Mouse (Mus musculus): Measurements from ENCODE around the gene Tcp10a. TPM values are rescaled to one million over a fixed set of nuclear protein-coding genes. Genes with fewer than 3 reads are reported as not detected.
"Not testable (repeated sequence)": the region's sequence is repeated elsewhere in the genome, so short reads cannot be mapped to it uniquely, and the experiment has no call there.

Gene Tcp10a
- polyA plus RNA-seq, 1 experiment from 2014 or later, result not detected

- H3K4me2 ChIP-seq; H3K36me3 ChIP-seq; ATAC-seq (ENCODE audit: insufficient read depth, low FRiP score, low read depth); H3K27ac ChIP-seq; H3K4me1 ChIP-seq; H3K27me3 ChIP-seq (replicated peaks); H3K4me3 ChIP-seq (replicated peaks); H3K9ac ChIP-seq; H3K9me3 ChIP-seq: not testable (repeated sequence)
- 87% methylated on average over 2 of the region's 5 CpGs for WGBS
These were observed 8.3 kb downstream of the Tcp10a start for GRCm38 (mm10) chr17:7332745-7333144.

GRCm38 (mm10) chr17:7337381-7337780 is 12.9 kb downstream of the Tcp10a start:
- WGBS, result 56% methylated on average over 9 of the region's 9 CpGs
- not testable (repeated sequence) for H3K4me1 ChIP-seq; H3K27me3 ChIP-seq (replicated peaks); H3K27ac ChIP-seq; ATAC-seq (ENCODE audit: insufficient read depth, low FRiP score, low read depth); H3K9me3 ChIP-seq; H3K9ac ChIP-seq; H3K4me2 ChIP-seq; H3K36me3 ChIP-seq; H3K4me3 ChIP-seq (replicated peaks)

DNA sequence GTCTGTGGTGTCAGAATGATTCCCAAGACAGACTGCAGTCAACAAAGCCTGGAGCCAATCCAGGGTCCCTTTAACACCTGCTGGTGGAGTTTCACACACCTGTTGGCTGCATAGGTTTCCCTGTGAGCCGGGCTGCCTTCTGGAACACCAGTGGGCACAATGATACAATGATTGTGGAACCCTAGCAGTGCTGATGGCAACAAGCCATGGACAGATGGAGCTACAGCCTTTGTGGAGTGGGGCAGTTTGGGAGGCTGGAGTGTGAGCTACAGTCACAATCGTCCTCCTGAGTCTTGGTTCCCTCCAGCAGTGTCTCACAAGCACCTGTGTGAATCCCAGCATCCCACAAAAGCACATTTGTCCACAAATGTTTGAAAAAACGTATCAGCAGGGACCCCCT is 24.3 kb downstream of the Tcp10a start:
- H3K36me3 ChIP-seq; H3K9me3 ChIP-seq; ATAC-seq (ENCODE audit: insufficient read depth, low FRiP score, low read depth); H3K4me2 ChIP-seq; H3K27ac ChIP-seq; H3K4me1 ChIP-seq; H3K27me3 ChIP-seq (replicated peaks); H3K4me3 ChIP-seq (replicated peaks); H3K9ac ChIP-seq: not testable (repeated sequence)
- WGBS, result 56% methylated on average over 2 of the region's 3 CpGs

DNA sequence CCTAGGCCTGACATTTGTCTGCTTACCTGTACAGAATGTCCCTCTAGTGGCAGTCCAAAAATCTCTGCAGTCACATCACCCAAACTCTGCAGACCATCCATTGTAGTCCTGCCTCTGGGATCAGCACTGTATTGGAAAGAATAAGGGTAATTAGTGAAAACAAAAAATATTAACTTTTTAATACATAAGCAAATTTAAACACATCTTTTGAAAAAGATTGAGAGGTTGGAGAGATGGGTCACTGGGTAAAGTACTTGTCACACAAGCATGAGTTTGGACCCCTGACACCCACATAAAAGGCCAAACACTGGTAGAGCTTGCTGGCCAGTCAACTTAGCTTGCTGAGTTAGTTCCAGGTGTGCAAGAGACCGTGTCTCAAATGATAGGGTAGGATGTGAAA is 28.1 kb downstream of the Tcp10a start, which contains the start of gene Ttll2:
Gene Ttll2, minus strand, starts transcription at position 101 of the 400 bp plus-strand sequence.
- not testable (repeated sequence) for ATAC-seq (ENCODE audit: insufficient read depth, low FRiP score, low read depth); H3K27me3 ChIP-seq (replicated peaks); H3K4me3 ChIP-seq (replicated peaks); H3K4me1 ChIP-seq; H3K4me2 ChIP-seq; H3K9ac ChIP-seq; H3K9me3 ChIP-seq; H3K36me3 ChIP-seq; H3K27ac ChIP-seq
- 90% methylated on average over 1 of the region's 1 CpGs for WGBS

GRCm38 (mm10) chr17:7359806-7360205 is 35.4 kb downstream of the Tcp10a start:
- ATAC-seq (ENCODE audit: insufficient read depth, low FRiP score, low read depth); H3K9me3 ChIP-seq; H3K4me2 ChIP-seq; H3K4me1 ChIP-seq; H3K36me3 ChIP-seq; H3K9ac ChIP-seq; H3K4me3 ChIP-seq (replicated peaks); H3K27ac ChIP-seq; H3K27me3 ChIP-seq (replicated peaks): not testable (repeated sequence)
- WGBS, result 79% methylated on average over 4 of the region's 4 CpGs

- 84% methylated on average over 9 of the region's 9 CpGs for WGBS
- ATAC-seq (ENCODE audit: insufficient read depth, low FRiP score, low read depth), result not testable (repeated sequence)
These were observed 36.5 kb downstream of the Tcp10a start for GRCm38 (mm10) chr17:7360749-7361465.

DNA sequence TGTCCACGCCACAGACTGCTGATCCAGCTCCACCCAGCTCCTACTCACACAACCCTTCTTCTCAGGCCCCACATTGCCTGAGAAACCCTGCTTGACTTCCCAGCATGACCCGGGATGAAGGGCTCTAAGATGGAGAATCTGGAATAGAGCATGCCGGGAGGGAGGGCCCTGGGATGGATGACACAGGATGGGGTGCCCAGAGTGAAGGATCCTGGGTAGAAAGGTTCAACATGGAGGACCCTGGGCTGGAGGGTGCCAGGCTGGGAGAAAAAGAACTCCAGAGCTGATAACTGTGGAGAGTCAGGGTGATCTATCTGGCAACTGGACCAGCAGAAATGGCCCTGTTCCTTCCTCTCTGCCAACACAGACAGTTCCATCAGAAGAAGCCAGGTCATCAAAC is 41.2 kb downstream of the Tcp10a start:
- H3K27ac ChIP-seq; H3K4me3 ChIP-seq (replicated peaks); H3K9me3 ChIP-seq; H3K4me2 ChIP-seq; H3K36me3 ChIP-seq; H3K4me1 ChIP-seq; H3K27me3 ChIP-seq (replicated peaks); H3K9ac ChIP-seq: not testable (repeated sequence)
- 100% methylated on average over 1 of the region's 3 CpGs for WGBS
- 0 out of 2 replicates have a peak, but pooled peaks have one; percentile 23 for ATAC-seq (ENCODE audit: insufficient read depth, low FRiP score, low read depth)

More at GRCm38 (mm10) chr17:7360749-7361465, 36.5 kb downstream of the Tcp10a start:
- H3K9me3 ChIP-seq; H3K4me1 ChIP-seq; H3K4me3 ChIP-seq (replicated peaks); H3K36me3 ChIP-seq; H3K9ac ChIP-seq; H3K27me3 ChIP-seq (replicated peaks); H3K4me2 ChIP-seq; H3K27ac ChIP-seq: not testable (repeated sequence)

GRCm38 (mm10) chr17:7366265-7366664 is 41.8 kb downstream of the Tcp10a start:
- H3K27me3 ChIP-seq (replicated peaks); ATAC-seq (ENCODE audit: insufficient read depth, low FRiP score, low read depth); H3K4me1 ChIP-seq; H3K4me3 ChIP-seq (replicated peaks); H3K4me2 ChIP-seq; H3K36me3 ChIP-seq; H3K9me3 ChIP-seq; H3K9ac ChIP-seq; H3K27ac ChIP-seq: not testable (repeated sequence)
- no CpG with 5 or more reads among the region's 1 CpGs for WGBS

DNA sequence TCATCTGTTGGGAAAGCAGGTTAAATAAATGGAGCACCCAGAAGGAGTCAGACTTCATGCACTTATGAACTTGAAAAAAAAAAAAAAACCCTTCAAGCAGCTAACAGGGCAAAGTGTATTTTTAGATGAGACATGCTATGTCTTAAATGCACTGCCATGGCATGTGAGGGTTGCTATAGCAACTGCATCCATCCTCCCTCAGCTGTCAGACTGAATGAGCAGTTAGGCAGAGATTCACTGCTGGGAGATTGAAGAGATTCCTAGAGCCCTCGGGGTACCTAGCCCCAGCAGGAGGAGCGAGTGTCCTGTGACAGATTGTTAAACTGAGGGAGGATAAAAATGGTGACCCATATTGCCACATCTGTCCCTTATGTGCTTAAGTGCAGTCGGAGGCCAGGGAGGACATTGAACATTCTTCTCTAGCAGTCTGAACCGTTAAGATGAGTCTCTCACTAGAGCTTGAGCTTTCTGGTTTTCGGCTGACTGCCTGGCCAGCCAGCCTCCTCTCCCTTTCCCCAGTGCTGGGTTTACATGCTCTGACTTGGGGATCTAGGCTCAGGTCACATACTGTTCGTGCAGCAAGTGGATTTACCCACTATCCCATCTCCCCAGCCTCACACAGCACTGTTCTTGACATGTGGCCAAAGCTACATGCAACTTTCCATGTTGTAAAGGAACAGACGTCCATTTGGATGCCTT is 42.4 kb downstream of the Tcp10a start:
- not testable (repeated sequence) for H3K4me3 ChIP-seq (replicated peaks); H3K36me3 ChIP-seq; H3K4me2 ChIP-seq; ATAC-seq (ENCODE audit: insufficient read depth, low FRiP score, low read depth); H3K27ac ChIP-seq; H3K4me1 ChIP-seq; H3K27me3 ChIP-seq (replicated peaks); H3K9me3 ChIP-seq; H3K9ac ChIP-seq
- WGBS, result 40% methylated on average over 5 of the region's 7 CpGs

- not testable (repeated sequence) for H3K36me3 ChIP-seq; H3K4me2 ChIP-seq; H3K27ac ChIP-seq; ATAC-seq (ENCODE audit: insufficient read depth, low FRiP score, low read depth); H3K4me1 ChIP-seq; H3K9me3 ChIP-seq; H3K4me3 ChIP-seq (replicated peaks); H3K9ac ChIP-seq; H3K27me3 ChIP-seq (replicated peaks)
- WGBS, result 73% methylated on average over 4 of the region's 6 CpGs
These were observed 45.0 kb downstream of the Tcp10a start for GRCm38 (mm10) chr17:7369401-7369800.

DNA sequence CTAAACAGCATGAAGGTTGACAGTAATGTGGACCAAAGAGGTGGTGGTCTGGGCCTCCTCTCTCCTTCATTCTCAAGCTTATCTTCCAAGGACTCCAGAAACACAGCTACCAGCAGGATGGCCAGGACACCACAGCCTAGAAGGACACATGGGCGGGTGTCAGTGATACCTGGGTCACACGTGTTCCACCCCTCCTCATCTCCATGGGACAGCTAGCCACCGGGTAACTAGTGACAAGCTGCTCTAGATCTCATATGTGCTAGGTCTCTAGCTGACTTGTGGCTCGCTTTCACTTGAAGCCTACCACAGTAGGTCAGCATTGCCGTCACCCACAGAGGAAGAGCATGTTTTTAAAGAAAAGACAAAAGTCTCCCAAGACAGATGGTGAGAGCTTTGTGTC is 47.4 kb downstream of the Tcp10a start, which contains the start of gene Gm49630:
Gene Gm49630, minus strand, starts transcription at position 101 of the 400 bp plus-strand sequence.
- WGBS, result no CpG with 5 or more reads among the region's 5 CpGs
- not testable (repeated sequence) for ATAC-seq (ENCODE audit: insufficient read depth, low FRiP score, low read depth)

GRCm38 (mm10) chr17:7376951-7377700 is 52.7 kb downstream of the Tcp10a start:
- H3K9me3 ChIP-seq, result not testable (repeated sequence)

More for the DNA sequence above, 47.4 kb downstream of the Tcp10a start, which contains the start of gene Gm49630:
- H3K36me3 ChIP-seq; H3K4me2 ChIP-seq; H3K27ac ChIP-seq; H3K27me3 ChIP-seq (replicated peaks); H3K9me3 ChIP-seq; H3K4me3 ChIP-seq (replicated peaks); H3K4me1 ChIP-seq; H3K9ac ChIP-seq: not testable (repeated sequence)

More at GRCm38 (mm10) chr17:7376951-7377700, 52.7 kb downstream of the Tcp10a start:
- H3K4me1 ChIP-seq; H3K4me2 ChIP-seq; H3K4me3 ChIP-seq (replicated peaks); ATAC-seq (ENCODE audit: insufficient read depth, low FRiP score, low read depth); H3K27me3 ChIP-seq (replicated peaks); H3K27ac ChIP-seq; H3K36me3 ChIP-seq; H3K9ac ChIP-seq: not testable (repeated sequence)
- WGBS, result 93% methylated on average over 1 of the region's 3 CpGs

Data from stomach, embryonic 15.5 days (tissue).